Mouse (Mus musculus) T-helper 2 cell (primary cell): Measurements from ENCODE around the gene Inafm2.

Source experiments
- in situ Hi-C: fragments of 300-600 bp; cut with MboI, MseI; formaldehyde crosslinking; loops from one replicate; pipeline ENCODE4 v1.15.1; 2025; ENCODE audit warnings: high pct_unique_total_duplicates

Inafm2 gene

DNA sequence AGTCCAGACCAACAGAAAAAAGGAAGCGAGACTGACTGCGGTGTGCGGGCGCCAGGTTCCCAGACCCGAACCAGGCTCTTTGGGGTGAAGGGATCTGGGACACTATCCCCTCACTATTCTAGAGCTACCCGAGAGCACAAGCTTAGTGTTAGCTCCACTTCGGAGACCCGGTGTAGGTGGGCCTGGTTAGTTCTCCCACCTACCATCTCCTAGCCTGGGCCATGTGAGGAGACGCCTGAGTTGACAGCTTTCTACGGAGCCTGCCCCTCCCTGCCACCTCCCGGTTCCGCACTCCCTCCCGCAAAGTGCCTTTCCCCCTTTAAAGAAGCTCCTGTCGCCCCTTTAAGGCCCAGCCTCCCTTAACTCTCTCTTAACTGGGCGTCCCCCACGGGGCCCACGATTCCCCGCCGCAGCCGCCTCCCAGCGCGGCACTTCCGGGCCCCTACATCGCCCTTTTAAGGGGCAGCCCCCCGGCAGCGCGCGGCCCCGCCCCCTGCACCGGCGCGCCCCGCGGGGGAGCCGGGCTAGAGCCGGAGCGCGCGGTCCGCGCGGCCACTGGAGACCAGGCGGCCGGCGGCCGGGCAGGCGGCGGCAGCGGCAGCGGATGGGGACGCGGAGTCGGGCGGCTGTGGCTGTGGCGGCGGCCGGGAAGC is at the start of gene Inafm2:
TSS of gene Inafm2 (plus strand) at position 527 of the 653 bp plus-strand sequence.
- in situ Hi-C loops: no loop called here

DNA sequence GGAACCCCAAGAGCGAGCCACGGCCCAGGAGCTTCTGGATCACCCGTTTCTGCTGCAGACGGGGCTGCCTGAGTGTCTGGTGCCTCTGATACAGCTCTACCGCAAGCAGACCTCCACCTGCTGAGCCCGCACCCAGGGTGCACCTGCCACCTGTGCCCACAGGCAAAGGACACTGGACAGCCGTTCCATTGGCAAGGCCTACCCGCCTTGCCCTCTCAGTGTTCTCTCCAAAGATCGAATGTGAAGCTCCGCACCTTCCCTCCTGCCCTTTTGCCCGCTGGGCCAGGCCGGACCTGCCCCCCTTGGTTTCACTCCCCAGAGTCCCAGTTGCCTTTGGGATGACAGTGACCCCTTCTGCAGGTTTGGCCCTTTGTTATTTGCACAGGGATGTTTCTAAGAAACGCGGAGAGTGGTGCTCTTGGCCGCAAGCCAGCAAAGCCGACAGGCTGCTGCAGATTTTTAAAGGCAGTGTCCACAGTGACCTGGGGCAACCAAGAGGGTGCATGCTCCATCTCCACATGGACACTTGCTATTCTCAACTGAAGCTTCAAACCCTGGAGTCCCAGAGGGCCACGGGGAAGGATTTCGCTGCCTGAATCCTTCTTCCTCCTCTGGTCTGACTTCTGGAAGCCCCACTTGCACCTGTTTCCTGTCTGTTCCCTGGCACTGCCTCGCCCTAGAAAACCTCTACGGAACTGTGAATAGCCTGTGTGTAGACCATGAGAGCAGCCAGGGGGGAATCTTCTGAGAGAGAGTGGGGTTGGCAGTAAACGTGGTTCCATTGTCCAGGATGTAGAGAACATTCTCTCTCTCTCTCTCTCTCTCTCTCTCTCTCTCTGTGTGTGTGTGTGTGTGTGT is 48.9 kb upstream of the Inafm2 start:
- in situ Hi-C loops: no loop called here

DNA sequence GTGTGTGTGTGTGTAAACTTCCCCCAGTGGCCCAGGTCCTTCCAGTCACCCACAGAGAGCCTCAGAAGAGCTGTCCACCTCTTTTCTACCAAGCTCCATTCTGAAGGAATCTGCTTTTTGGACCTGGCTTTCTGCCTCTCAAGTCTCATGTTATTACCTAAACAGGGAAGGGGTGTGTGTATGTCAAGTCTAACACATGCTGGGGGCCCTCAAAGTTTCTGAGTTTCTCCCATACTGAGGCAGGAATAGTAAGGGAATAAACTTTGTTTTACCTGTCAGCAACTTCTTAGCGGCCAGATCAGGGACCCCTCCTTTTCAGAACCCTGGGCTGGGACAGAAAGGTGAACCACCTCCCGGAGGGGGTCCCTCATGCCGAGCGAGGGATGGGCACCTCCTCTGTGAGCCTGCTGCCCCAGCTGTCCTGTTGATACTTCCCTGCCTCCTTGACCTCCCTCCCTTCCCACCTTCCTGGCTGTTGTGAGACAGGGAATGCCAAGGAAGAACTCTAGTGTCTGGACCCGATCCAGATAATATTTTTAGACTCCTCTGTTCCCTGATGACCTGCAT is 48.2 kb upstream of the Inafm2 start:
- in situ Hi-C loops: no loop called here

DNA sequence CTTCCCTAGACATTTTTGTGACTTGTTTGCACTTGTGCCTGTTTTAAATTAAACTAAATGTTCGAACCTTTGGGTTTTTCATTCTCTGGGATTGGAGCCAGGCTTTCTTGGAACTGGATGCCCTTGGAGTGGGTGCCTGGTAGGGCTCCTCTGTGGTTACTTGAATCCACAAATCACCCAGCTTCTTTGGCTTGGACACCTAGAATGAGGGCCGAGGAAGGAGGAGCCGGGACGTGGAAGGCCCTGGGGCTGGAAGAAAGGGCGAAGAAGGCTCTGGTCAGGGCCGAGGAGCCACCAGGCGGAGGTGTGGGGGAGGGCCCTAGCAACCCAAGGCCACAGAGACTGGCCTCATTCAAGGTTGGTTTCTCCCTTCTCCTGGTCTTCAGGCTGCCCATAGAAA is 47.6 kb upstream of the Inafm2 start:
- in situ Hi-C loops: no loop called here

DNA sequence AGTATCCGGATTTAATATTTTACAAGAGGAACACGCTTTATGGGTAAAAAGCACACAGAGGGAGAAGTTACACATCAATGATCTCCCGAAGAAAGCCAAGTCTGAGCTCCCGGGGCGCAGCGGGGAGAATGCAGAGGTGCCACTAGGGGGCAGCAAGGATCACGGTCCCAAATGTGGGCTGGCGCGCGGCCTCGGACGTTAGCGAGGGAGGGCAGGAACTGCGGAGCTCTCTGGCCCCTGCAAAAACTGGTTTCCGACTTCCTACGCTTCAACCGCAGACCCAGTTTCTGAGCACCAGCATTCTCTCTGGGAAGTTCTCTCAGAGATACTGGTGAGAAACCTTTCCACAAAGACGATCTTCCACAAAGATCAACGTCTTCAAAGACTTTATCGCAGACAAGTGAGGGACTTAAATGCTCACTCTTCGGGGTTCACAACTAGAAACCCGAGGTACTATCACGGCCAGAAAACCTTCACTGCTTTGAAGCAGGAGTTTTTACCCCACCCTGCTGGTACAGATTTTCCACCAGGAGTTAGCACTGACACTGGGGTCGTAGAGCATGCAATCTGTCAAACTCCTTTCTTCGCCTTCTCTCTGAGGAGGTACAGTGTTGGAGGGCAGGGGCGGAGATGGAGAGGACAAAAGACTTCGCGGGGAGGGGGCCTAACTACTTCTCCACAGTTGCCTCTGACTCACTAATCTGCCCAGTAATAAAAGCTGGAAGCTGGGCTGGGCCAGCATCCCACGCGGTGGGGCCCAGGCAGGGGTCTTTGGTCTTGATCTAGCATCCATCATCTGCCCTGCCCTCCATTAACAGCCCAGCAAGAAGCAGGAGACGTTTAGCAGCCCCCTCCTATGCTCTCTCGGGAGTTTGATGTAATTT is 45.1 kb upstream of the Inafm2 start:
- in situ Hi-C loops: loop anchor here (25.0 kb wide), 1 partner anchor 1637 kb away; no protein-coding TSS in a partner anchor

DNA sequence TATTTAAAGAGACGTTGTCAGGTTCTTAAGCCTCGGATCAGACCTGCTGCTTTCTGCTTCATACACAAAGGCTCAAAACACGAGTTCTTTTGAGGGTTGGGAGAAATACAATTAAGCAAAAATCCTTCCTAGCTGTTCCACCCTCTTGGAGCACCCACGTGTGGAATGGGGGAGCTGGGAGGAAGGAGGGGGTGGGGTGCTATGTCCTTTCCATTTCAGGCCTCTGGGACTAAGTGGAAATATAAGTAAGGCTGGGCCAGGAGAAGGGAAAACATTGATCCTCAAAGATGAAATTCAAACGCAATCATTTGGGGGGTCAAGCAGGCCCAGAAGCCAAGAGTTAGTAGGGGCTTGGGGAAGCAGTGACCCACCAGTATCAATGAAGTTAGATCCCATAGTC is 44.4 kb upstream of the Inafm2 start:
- in situ Hi-C loops: loop anchor here (25.0 kb wide), 1 partner anchor 1636 kb away; no protein-coding TSS in a partner anchor

DNA sequence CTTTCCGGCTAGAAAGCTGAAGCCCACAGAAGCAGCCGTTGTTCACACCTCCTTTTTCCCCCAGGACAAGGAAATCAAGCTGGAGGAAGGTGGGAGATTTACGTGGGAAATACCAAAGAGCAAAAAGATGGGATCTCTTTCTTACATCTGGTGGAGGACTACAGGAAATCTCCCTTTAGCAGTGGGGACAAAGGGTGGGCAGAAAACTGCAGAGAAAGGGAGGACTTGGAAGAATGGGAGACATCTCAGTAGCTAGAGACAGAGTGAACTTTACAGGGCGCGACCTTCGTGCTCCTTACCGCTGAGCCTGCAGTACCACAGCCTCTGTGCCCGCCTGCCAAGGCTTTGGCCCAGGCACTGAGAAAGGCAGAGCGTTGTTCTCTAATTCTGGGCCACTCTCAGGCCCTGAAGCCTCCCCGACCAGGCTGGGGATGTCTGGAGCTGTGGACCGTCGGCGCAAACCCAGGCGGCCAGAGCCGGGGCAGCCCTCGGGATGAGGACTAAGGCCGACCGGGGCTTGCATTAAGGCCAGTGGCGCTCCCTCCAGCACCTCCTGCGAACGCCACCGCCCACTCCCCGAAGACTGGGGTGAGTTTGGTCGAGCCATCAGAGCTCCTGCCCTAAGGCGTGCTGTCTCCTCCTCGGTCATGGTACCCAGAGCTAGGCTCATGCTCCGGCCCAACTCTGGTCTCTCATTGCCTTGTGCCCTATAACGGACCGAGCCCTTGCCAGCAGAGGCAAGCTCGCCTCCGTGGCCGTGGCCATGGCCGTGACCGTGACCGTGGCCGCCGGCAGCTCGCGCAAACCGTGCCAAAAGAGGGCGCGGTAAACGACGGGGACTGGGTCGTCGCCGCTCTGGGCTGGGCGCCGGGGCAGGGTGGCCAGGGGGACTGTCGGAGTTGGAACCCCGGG is 43.3 kb upstream of the Inafm2 start:
- in situ Hi-C loops: loop anchor here (25.0 kb wide), 1 partner anchor 1635 kb away; no protein-coding TSS in a partner anchor

DNA sequence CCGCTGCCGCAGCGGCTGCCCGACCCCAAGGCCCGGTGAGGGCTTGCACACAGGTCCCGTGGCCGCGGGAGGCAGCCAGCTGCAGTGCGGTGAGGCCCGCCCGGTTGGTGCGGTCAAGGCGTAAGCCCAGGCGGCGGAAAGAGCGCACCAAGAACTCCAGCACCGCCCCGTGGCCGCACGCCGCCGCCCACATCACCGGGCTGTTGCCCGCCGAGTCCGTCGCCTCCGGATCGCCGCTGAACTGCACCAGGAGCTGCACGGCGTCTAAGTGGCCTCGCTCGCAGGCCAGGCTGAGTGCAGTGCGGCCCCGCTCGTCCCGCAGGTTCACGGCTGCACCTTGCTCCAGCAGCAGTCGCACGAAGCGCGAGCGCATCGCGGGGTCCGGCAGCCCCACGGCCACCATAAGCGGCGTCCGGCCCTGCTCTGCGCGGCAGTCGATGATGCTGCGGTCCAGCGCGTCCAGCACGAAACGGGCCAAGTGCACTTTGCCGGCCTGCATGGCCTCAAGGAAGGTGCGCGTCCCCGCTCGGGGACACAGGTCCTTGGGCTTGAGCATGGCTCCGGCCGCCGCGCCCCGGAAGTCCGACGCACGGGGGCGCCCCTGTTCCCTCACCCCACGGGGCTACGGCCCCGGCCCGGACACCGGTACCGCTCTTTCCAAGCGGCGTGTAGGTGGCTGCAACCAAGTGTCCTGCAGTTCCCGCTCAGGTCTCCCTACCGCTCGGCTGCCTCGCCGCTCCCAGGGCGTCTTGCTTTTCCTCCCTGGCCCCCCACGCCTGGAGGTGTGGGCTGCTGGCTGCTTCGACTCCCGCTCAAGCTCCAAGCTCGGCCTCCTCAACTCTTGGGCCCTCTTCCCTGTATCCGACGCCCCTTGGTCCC is 42.4 kb upstream of the Inafm2 start:
- in situ Hi-C loops: loop anchor here (25.0 kb wide), 1 partner anchor 1634 kb away; no protein-coding TSS in a partner anchor

DNA sequence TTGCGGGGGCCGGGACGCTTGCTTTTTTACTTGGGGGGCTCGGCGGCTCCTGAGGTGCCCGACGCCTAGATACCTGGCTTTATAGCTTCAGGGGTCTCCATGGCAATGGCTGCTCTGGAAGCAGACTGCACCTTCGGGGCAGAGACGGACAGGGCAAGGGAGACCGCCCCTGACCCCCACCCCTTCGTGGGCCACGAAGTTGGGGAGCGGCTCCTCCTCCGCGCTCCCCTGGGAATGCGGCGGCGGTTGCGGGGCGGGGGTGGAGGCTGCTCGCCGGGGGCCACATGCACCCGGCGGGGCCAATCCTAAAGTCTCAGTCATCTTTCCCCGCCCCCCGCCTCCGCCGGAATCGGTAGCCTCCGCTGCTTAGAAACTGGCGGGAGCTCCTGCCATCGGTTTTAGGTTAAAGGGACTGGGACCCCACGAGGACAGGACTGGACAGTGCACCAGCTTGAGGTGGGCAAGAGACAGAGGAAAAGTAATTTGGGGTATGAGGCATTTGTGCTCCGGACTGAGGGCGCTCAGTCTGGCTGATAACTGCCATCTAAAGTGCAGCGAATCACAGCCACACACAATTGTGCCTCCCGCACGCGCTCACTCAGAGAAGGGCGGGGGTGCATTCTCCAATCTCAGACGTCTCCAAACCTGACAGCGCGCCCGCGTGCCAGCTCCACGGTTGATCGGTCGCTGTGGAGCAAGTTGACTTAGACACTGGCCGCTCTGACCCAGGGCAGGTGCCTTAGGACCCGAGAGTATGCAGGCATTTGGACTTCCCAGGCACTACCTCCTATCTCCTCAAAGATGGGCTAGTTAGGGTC is 41.4 kb upstream of the Inafm2 start, which contains the start of gene Ankrd63:
TSS of gene Ankrd63 (minus strand) at position 51 of the 818 bp plus-strand sequence.
- in situ Hi-C loops: loop anchor here (25.0 kb wide), 1 partner anchor 1633 kb away; no protein-coding TSS in a partner anchor

DNA sequence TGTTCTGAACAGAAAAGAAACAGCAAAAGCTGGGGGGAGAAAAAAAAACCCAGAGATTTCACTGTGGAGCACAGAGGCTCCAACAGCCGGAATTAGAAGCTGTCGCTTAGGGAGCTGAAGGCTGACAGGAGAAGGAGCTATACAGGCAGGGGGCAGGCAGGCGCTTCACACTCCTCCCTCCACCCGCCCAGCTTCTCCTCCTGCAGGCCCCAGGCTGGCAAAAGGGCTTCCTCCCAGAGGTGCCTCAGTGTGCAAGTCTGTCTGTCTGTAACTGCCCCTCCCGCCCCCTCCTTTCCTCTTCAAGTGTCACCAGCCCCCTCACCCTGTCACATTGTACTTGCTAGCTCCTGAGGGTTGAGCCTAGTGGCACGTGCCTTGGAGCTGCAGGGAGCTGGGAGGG is 39.1 kb upstream of the Inafm2 start:
- in situ Hi-C loops: loop anchor here (25.0 kb wide), 1 partner anchor 1631 kb away; no protein-coding TSS in a partner anchor

DNA sequence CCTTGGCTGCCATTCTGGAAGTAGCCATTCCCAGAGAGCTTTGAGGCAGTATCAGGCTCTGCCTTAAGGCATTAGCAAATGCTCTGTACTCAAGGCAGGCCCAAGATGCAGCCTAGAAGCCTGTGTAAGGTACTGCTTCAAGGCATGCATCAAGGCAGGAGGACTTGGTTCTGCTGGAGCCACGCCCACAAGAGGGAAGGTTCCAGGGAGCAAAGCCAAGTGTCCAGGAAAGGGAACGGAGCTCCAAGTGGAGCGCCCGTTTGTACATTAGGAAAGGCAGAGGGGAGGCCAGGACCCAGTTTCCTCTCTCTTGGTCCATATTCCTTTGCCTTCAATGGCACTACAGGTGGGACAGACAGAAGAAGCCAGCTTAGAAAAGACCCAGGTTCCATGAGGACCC is 37.1 kb upstream of the Inafm2 start:
- in situ Hi-C loops: loop anchor here (25.0 kb wide), 1 partner anchor 1629 kb away; no protein-coding TSS in a partner anchor

DNA sequence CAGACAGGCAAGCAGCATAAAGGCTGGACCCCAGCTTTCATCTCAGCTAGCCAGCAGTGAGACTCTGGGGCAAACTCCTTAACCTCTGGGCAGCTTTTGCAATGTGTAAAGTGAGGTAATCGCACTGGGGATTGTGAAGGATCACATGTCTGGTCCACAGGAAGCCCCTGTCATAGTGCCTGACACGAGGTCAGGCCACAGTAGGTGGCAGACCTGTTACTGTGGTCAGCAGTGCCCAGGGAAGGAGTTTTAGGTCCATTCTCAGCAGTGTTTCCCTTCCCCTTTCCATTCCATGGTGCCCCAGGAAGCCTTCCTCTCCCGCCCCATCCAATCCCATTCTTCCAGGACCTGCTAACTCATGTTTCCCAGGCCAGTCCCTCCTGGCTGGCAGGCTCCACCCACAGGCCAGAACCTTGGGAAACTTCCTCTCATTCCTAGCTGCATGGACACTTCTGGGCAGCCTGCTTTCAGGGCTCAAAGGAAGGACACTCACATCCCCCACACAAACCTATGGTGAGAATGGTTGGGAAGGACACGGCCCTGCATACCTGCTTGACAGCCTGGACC is 35.8 kb upstream of the Inafm2 start:
- in situ Hi-C loops: loop anchor here (25.0 kb wide), 1 partner anchor 1628 kb away; no protein-coding TSS in a partner anchor

DNA sequence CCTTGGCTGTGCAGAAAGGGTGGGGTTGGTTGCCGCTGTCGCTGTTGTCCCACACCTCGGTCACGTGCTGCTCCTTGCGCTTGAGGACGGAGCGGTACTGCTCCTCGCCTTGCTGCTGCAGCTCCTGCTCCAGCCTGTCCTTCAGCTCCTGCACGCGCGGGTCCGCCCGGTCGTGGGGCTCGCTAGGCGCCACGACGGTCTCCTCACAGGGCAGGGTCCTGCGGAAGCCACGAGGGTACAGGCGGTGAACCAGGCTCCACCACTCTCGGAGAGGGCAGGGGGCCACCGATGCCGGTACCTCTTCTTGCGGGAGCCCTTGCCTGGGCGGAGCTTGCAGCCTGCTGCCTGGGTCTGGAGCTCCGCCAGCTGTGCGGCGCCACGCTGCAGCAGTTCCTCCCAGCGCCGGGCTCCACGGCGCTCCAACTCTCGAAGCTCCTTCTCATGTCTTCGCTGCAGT is 34.5 kb upstream of the Inafm2 start:
- in situ Hi-C loops: loop anchor here (25.0 kb wide), 1 partner anchor 1626 kb away; no protein-coding TSS in a partner anchor

DNA sequence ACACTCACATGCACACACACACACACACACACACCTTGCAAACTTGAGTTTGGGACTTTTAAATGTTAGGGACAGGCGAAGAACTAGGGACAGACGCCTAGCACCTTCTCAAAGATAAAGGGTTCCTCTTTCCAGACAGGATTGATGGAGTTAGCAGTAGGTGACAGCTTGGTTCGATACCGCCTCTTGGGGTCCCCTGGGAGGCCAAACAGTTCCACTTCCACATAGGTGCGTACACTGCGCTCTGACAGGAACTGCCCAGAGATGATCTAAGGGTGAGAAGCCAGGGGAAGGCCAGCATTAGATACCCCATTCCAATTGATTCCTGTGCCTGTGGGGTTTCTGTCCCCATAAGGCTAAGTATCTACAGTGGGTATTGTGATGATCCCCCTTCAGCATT is 31.9 kb upstream of the Inafm2 start:
- in situ Hi-C loops: loop anchor here (25.0 kb wide), 1 partner anchor 1624 kb away; no protein-coding TSS in a partner anchor

DNA sequence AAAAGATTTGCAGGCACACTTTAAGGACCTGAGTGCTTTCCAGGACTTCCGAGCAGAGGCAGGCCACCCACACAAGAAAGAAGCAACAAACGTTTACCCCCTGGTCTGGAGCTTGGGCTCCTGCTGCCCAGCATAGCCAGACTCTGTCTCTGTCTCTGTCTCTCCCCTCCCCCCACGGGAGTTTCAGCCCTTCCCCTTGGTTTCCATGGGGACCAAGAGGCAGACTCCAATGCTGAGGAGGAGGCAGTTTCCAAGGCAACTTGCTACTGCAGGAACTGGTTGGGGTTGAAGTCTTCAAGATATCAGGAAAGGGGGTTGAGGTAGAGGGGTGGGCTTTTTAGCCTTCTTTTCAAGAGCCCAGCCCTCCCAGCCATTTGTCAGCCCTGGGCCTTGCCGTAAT is 31.3 kb upstream of the Inafm2 start:
- in situ Hi-C loops: loop anchor here (25.0 kb wide), 1 partner anchor 1623 kb away; no protein-coding TSS in a partner anchor

DNA sequence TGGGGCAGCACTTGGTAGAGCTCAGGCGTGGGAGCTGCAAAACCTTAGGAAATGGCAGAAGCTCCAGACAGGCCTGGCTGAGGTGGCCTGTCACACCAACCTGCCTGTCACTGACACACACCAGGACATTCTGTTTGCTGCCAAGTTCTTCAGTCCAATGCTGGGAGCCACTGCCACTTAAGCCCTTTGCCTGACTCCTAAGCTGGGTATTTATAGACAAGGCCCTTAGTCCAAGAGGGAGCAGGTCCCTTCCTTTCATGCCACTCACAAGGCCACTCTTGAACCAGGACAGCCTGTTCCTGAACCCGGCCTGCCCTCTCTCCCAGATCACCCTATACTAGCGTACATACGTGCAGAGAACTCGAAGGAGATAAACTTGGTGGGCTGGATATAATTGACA is 28.9 kb upstream of the Inafm2 start:
- in situ Hi-C loops: loop anchor here (25.0 kb wide), 1 partner anchor 1621 kb away; no protein-coding TSS in a partner anchor
